Mouse (Mus musculus) heart, adult 2 months (tissue): ENCODE data around the gene Ceacam19.

ENCODE experiments used
- CTCF ChIP-seq: fragments of 200-600 bp; IDR thresholded peaks from 2 replicates; pipeline ENCODE4 v1.8.1; 2022; ENCODE audit warnings: antibody characterized with exemption, mild to moderate bottlenecking, moderate library complexity
- EP300 ChIP-seq: fragments of 200-500 bp; IDR thresholded peaks from 2 replicates; pipeline ENCODE4 v1.6.1; 2011; ENCODE audit warnings: low read depth, low read length, control low read depth; ENCODE audit not compliant: insufficient read depth
- POLR2A ChIP-seq: fragments of 200-500 bp; IDR thresholded peaks from 2 replicates; pipeline ENCODE4 v1.6.1; 2011; ENCODE audit warnings: mild to moderate bottlenecking, low read depth, low read length, control low read depth; ENCODE audit not compliant: insufficient read depth

- TF ChIP-seq CTCF = peak; percentile 34
- TF ChIP-seq POLR2A = no peak
- no peak for TF ChIP-seq EP300
Observed at GRCm38 (mm10) chr7:19880754-19881153, 7.0 kb downstream of the Ceacam19 start.
